Mouse (Mus musculus) neural tube, embryonic 12.5 days (tissue): ENCODE results near the gene Vps16. TPM values are rescaled to one million over a fixed set of nuclear protein-coding genes. Genes with fewer than 3 reads are reported as not detected.

Experiments
- ATAC-seq: fragments of 200-750 bp; cut with Nextera tagmentation; 2 replicates; pipeline ENCODE4 v1.8.0; 2017; ENCODE audit warnings: low read depth, mild to moderate bottlenecking, moderate TSS enrichment, moderate library complexity; ENCODE audit not compliant: low FRiP score
- H3K27ac ChIP-seq: fragments of 300-500 bp; sonication (generic); 2 replicates; pipeline ENCODE4 v1.5.1; 2016
- H3K27me3 ChIP-seq: fragments of 300-500 bp; sonication (generic); replicated peaks from 2 replicates; pipeline ENCODE4 v1.6.1; 2016; ENCODE audit warnings: mild to moderate bottlenecking
- H3K36me3 ChIP-seq: fragments of 300-500 bp; sonication (generic); 2 replicates; pipeline ENCODE4 v1.6.1; 2016; ENCODE audit warnings: mild to moderate bottlenecking
- H3K4me1 ChIP-seq: fragments of 300-500 bp; sonication (generic); 2 replicates; pipeline ENCODE4 v1.6.1; 2016
- H3K4me2 ChIP-seq: fragments of 300-500 bp; sonication (generic); replicated peaks from 2 replicates; pipeline ENCODE4 v1.6.1; 2016; ENCODE audit warnings: mild to moderate bottlenecking
- H3K4me3 ChIP-seq: fragments of 300-500 bp; sonication (generic); 2 replicates; pipeline ENCODE4 v1.5.1; 2016
- H3K9ac ChIP-seq: fragments of 300-500 bp; sonication (generic); 2 replicates; pipeline ENCODE4 v1.6.1; 2016; ENCODE audit warnings: mild to moderate bottlenecking
- H3K9me3 ChIP-seq: fragments of 300-500 bp; sonication (generic); 2 replicates; pipeline ENCODE4 v1.6.1; 2016; ENCODE audit warnings: mild to moderate bottlenecking
- WGBS: fragments of 180-500 bp; shearing (Covaris S2); methylation state at CpG from one replicate; pipeline ENCODE4 v1.1.7; 2016; 5-methylcytosine and 5-hydroxymethylcytosine counted together
- polyA plus RNA-seq: library from polyadenylated mRNA; unstranded; fragments of >200 nt; fragmentation: Nextera tagmentation; extraction: Ambion mirVana; gene quantifications from 2 replicates; pipeline ENCODE4 v1.2.1, GENCODE M21; 2016

Vps16 gene
- polyA plus RNA-seq: 104 and 120 TPM in 2 replicates

DNA sequence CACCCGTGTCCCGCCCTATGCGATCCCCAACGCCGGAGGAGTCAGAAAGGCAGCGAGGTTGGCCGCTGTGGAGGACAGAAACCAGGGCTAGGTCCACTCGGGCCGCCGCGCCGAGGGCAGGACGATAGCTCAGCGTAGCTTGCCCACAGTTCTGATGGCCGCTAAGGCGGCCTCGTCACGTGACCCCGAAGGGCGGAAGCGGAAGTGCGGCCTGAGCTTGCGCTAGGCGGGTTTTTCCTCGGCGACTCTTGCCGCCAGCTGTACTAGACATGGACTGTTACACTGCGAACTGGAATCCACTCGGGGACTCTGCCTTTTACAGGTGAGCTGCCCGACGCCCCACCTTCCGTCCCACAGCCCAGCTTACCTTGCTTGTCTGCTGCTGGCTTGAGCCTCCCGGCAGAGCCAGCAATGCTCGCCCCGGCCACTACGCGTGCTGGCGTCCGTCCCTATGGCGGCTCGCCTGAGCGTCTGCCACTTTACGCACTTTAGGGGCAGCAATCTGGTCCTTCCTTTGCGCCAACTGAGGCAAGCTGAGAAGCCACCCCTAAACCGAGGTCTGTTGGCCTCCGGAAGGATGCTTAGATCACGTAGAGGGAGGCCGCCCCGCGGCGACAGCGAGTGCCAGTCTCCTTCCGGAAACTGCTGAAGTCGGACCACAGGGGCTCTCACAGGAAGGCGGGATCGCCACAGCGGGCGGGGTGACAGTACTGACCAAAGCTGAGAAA lies at the start of gene Vps16, which contains the start of gene Pced1a:
TSS of gene Vps16 (plus strand) at position 214 of the 728 bp plus-strand sequence.
TSS of gene Pced1a (minus strand) at position 576 of the 728 bp plus-strand sequence.
- Histone ChIP-seq H3K9me3 (no peaks in the 10 kb centered on the region), H3K4me2 (peak within 1 kb of the TSS; percentile 72), H3K4me3 (peak within 1 kb of the TSS; percentile 76), H3K36me3 (no peaks in the 10 kb centered on the region), H3K9ac (peak within 1 kb of the TSS; percentile 77), H3K27ac (peak within 1 kb of the TSS; percentile 70), H3K27me3 (no peaks in the 10 kb centered on the region), H3K4me1 (peaks cover 22% of the 10 kb centered on the region)
- under 1% methylated on average over 58 of the region's 58 CpGs for WGBS
- peak; percentile 97 for ATAC-seq

DNA sequence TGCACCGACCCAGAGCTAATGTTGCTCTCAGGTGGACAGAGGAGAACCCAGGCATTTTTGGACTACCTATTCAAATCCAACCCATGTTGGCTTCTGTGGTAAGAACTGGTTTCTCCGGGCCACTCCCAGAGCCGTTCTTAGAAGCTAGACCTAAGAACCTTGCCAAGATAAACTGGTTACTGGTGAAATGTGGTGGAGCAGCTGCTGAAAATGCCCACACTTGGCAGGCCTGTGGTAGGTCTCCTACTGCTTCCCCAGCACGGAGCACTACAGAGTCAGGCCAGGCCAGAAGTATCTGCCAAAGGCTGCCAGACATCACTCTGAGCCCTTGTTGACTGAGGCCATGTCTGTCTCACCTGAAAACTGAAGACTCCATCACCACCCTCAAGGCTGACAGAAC lies 49.2 kb upstream of the Vps16 start:
- no peak overlapping the region for H3K4me2 ChIP-seq
- WGBS: 85% methylated on average over 4 of the region's 4 CpGs

DNA sequence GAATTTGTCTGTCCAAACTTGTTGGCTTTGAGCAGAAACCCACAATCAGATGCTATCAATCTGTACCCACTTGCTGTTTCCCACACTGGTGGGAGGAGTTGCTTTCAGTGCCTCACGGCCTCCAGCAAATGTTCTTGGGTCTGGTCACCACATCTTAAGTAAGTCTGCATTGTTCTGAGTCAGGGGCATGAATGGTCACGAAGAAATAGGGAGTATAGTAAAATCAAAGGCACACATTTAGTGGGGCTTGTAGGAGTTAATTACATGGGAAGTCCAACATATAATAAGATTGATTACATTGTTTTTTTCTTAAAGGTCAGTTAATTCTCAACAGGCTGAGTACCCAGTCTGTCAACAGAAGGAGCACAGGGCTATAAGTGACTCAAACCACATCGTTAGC lies 40.9 kb upstream of the Vps16 start:
- Histone ChIP-seq H3K4me2 (no peak overlapping the region), H3K4me1 (no peaks in the 10 kb centered on the region), H3K27ac (no peak overlapping the region), H3K9me3 (no peaks in the 10 kb centered on the region), H3K9ac (no peak overlapping the region), H3K4me3 (no peak overlapping the region), H3K27me3 (no peaks in the 10 kb centered on the region), H3K36me3 (no peaks in the 10 kb centered on the region)
- ATAC-seq: no peak
- 42% methylated on average over 3 of the region's 3 CpGs for WGBS

More for the DNA sequence above, 49.2 kb upstream of the Vps16 start:
- ATAC-seq: no peak
- H3K9me3 ChIP-seq: no peaks in the 10 kb centered on the region
- H3K9ac ChIP-seq: no peak overlapping the region
- no peaks in the 10 kb centered on the region for H3K4me1 ChIP-seq
- no peak overlapping the region for H3K4me3 ChIP-seq
- no peaks in the 10 kb centered on the region for H3K27me3 ChIP-seq
- no peaks in the 10 kb centered on the region for H3K36me3 ChIP-seq
- H3K27ac ChIP-seq: no peak overlapping the region

DNA sequence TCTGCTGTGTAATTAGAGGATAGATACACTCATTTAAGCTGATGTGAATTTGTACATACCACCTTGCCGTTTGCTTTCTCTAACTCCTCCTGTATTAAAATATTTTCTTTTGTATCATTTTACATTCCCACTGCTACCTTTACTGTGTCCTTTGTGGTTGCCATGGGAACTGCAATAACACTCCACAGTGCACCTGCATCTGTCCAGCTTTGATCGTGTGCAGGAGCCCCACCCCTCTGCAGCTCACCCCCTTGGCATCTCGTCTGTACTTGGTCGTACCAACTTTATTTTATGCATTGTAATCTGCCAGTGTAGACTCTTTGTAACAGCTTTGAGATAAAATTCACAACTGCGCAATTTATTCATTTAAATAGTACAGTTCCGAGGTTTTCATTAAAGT lies 40.2 kb upstream of the Vps16 start:
- Histone ChIP-seq H3K4me1 (no peaks in the 10 kb centered on the region), H3K27me3 (no peaks in the 10 kb centered on the region), H3K27ac (no peak overlapping the region), H3K36me3 (no peaks in the 10 kb centered on the region), H3K9me3 (no peaks in the 10 kb centered on the region), H3K4me3 (no peak overlapping the region), H3K9ac (no peak overlapping the region), H3K4me2 (no peak overlapping the region)
- no peak for ATAC-seq
- 76% methylated on average over 6 of the region's 6 CpGs for WGBS

DNA sequence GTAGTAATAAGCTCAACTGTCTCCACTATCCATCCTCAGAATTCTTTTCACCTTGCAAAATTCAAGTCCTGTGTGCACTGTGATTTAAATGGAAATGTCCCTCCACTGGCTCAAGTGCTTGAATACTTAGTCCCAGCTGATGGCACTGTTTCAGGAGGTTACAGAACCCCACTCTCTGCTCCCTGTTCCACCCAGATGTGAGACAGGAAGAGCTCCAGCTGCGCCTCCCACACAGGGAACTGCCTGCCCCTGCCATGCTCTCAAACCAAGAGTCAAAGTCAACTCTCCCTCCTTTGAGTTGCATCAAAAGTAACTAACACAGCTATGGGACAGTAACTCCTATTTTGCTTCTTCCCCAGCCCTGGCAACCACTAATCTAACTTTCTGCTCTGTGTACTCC lies 37.9 kb upstream of the Vps16 start:
- no peak for ATAC-seq
- Histone ChIP-seq H3K27ac (no peak overlapping the region), H3K4me1 (no peaks in the 10 kb centered on the region), H3K36me3 (peaks cover 4% of the 10 kb centered on the region; the same call in 1 of the 2 replicates), H3K9ac (no peak overlapping the region), H3K9me3 (no peaks in the 10 kb centered on the region), H3K4me3 (no peak overlapping the region), H3K27me3 (no peaks in the 10 kb centered on the region), H3K4me2 (no peak overlapping the region)
- WGBS: 67% methylated on average over 1 of the region's 1 CpGs

DNA sequence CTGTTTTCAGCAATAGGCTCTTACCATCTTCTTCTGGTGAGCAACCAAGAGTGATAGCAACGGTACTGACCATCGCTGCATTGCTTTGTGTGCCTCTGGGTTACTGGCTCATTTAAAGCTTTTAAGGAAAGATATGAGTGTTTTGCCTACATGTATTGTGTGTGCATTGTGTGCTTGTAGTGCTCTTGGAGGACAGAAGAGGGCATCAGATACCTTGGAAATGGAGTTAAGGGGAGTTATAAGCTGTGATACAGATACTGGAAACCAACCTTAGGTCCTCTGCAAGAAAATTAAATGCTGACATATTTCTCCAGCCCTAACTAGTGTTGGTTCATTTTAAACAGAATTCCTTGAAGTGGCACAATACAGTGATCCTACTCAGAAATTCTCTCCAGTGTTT lies 35.3 kb upstream of the Vps16 start:
- WGBS: 77% methylated on average over 2 of the region's 2 CpGs
- Histone ChIP-seq H3K4me1 (no peaks in the 10 kb centered on the region), H3K4me3 (no peak overlapping the region), H3K27me3 (no peaks in the 10 kb centered on the region), H3K4me2 (no peak overlapping the region), H3K9ac (no peak overlapping the region), H3K27ac (no peak overlapping the region), H3K36me3 (peaks cover 4% of the 10 kb centered on the region; the same call in 1 of the 2 replicates), H3K9me3 (no peaks in the 10 kb centered on the region)
- ATAC-seq: no peak

DNA sequence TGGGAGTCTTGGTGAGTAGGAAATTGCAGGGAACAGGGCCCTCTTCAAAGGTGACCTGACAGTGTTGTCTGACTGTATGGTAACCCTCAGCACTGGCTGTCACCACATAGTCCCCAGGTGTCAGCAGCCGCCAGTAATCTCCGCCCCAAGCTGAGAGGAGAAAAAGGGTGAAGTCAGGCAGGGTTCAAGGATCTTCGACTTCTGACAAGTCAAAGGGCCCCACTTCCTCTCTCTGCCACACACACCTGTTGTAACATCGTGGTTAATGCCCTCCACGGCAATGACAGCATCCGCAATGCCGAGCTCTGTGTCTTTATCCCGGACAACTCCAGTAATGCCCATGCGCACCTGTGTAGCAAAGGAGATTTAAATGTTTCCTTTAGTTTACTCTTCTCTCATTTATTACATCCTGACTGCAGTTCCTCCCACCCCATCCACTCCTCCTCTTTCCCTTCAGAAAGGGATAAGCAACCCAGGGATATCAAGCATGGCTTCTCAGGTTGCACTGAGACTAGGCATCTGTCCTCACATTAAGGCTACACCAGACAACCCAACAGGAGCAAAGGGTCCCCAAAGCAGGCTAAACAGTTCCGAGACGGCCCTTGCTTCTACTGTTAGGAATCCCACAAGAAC lies 33.0 kb upstream of the Vps16 start:
- Histone ChIP-seq H3K27ac (no peak overlapping the region), H3K36me3 (peaks cover 4% of the 10 kb centered on the region; the same call in 1 of the 2 replicates), H3K4me1 (no peaks in the 10 kb centered on the region), H3K9me3 (no peaks in the 10 kb centered on the region), H3K9ac (no peak overlapping the region), H3K4me3 (no peak overlapping the region), H3K4me2 (no peak overlapping the region), H3K27me3 (no peaks in the 10 kb centered on the region)
- no peak for ATAC-seq
- WGBS: 85% methylated on average over 11 of the region's 11 CpGs

DNA sequence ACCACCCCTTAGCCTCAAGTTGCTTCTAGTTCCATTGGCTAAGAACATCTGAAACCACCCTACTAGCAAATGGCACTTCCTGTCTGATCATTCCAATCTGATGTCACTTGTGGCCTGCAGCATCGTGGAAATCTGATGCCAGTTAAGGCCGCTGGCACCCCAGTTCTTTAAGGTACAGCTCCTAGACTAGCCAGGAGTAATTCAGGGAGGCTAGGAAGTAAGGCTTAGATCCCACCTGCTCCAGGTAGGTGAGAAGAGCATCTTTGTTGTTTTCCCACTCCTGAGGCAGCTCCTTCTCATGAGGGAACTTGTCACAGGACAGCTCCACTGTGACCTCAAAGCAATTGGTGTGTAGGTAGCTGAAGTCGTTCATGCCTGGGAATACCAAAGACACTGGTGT lies 31.3 kb upstream of the Vps16 start:
- ATAC-seq: no peak
- Histone ChIP-seq H3K9ac (no peak overlapping the region), H3K27me3 (0 out of 2 replicates have a peak, but pooled peaks cover under 1% of the 10 kb centered on the region), H3K27ac (no peak overlapping the region), H3K4me1 (peaks cover 13% of the 10 kb centered on the region), H3K4me2 (no peak overlapping the region), H3K4me3 (no peak overlapping the region), H3K36me3 (peaks cover 4% of the 10 kb centered on the region; the same call in 1 of the 2 replicates), H3K9me3 (no peaks in the 10 kb centered on the region)
- 91% methylated on average over 3 of the region's 3 CpGs for WGBS

DNA sequence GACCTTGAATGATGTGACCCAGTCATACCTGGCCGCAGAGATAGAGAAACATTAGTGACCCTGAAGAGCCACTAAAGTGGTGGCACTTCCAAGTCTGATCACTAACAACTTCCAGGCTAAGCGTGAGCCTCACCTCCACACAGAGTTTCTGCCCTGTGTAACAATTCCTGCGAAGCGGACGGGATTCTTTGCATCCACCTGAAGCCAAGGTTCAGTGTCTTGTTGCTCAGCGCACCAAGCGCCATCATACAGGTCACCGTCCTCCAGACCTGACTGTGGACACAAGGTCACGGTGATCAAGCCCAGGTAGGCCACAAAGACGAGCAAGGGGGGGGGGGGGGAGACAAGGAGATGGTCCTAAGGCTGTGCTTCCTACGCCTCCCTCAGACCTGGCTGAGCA lies 28.4 kb upstream of the Vps16 start:
- Histone ChIP-seq H3K4me2 (no peak overlapping the region), H3K9me3 (no peaks in the 10 kb centered on the region), H3K36me3 (peaks cover 2% of the 10 kb centered on the region; the same call in 1 of the 2 replicates), H3K4me1 (peaks cover 15% of the 10 kb centered on the region), H3K4me3 (no peak overlapping the region), H3K27ac (no peak overlapping the region), H3K27me3 (peaks cover 7% of the 10 kb centered on the region; the same call in 1 of the 2 replicates), H3K9ac (no peak overlapping the region)
- ATAC-seq: no peak
- 93% methylated on average over 11 of the region's 11 CpGs for WGBS

DNA sequence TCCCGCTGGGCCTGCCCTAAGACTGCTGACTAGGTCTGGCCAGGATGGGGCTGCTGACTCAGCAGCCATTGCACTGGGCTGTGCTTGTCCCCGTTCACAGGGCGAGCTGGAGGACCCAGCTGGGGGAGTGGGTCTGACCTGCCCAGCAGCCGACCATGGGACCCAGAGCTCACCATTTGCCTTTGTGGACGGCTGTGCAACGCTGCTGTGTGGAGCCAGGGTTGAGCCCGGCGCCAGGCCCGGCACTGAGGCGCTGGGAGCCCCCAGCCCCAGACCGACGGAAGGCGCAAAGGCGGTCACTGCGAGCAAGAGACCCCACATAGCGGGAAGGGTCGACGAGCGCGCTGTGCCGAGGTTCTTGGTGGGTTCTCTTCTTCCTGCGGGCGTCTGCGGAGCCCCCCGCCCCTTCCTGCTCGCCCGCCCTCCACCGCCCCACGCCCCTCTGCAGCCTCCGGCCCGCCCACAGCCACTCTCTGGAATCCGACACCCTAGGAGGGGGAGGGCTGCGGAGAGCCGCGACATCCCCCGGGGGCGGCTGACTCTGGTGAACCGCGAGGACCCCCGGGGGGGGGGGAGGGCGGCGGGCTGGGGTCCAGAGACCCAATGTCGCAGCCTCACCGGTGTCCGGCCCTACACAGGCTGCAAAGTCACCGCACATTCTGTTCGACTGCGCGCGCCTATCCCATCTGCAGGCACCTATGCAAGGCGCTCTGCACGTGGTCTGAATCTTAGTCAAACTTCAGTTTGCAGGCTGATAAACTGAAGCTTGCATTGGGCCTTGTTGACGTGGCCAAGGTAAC lies 26.8 kb upstream of the Vps16 start, which contains the start of gene Cpxm1:
TSS of gene Cpxm1 (minus strand) at position 389 of the 800 bp plus-strand sequence.
- peaks cover 7% of the 10 kb centered on the region; the same call in 1 of the 2 replicates for H3K27me3 ChIP-seq
- peak; percentile 88 for ATAC-seq
- H3K4me3 ChIP-seq: peak within 1 kb of the TSS; percentile 58
- H3K9me3 ChIP-seq: no peaks in the 10 kb centered on the region
- peak within 1 kb of the TSS; percentile 69 for H3K9ac ChIP-seq
- H3K36me3 ChIP-seq: no peaks in the 10 kb centered on the region
- H3K27ac ChIP-seq: 0 out of 2 replicates have a peak within 1 kb of the TSS, but pooled peaks have one; percentile 17
- peak within 1 kb of the TSS; percentile 96 for H3K4me2 ChIP-seq
- peaks cover 15% of the 10 kb centered on the region for H3K4me1 ChIP-seq
- WGBS: 2% methylated on average over 51 of the region's 53 CpGs

DNA sequence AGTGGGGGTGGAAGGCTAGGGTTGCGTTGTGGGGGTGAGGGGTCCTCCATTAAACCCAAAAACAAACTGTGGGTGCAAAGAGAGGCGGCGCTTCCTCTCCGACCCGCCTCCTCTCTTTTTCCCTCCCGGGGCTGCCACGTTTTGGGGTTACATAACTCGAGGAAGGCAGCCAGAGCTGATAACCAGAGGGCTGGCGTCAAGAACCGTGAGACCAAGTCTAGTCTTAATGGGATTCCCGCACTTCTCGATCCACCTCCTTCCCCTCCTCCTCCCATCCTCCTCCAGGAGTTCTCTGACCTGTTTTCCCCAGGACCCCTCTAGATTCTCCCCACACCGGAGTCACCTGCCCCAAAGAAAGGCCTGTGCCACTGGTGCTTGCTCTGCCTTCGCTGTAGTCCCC lies 26.0 kb upstream of the Vps16 start:
- Histone ChIP-seq H3K9ac (no peak overlapping the region), H3K4me3 (peak overlapping the region; percentile 58), H3K36me3 (no peaks in the 10 kb centered on the region), H3K4me2 (peak overlapping the region; percentile 96), H3K4me1 (peaks cover 15% of the 10 kb centered on the region), H3K27me3 (peaks cover 7% of the 10 kb centered on the region; the same call in 1 of the 2 replicates), H3K27ac (no peak overlapping the region), H3K9me3 (no peaks in the 10 kb centered on the region)
- ATAC-seq: no peak
- WGBS: 16% methylated on average over 14 of the region's 14 CpGs

DNA sequence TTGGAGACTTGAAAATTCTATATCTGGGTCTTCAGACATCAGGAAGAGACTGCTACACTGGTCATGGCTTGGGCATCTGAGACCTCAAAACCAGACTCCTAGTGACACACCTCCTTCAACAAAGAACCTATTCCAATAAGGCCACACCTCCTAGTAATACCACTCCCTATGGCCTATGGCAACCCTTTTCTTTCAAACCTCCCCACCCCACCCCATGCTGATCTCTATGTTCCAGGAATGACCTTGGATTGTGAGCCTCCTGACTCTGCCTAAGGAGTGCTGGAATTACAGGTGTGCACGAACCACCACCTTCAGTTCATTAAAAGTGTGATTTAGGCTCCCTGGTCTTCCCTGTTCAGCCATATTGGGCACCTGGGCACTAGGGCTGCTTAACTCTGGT lies 24.1 kb upstream of the Vps16 start:
- ATAC-seq: no peak
- Histone ChIP-seq H3K4me2 (no peak overlapping the region), H3K27ac (no peak overlapping the region), H3K9ac (no peak overlapping the region), H3K4me3 (no peak overlapping the region), H3K36me3 (no peaks in the 10 kb centered on the region), H3K27me3 (peaks cover 7% of the 10 kb centered on the region; the same call in 1 of the 2 replicates), H3K4me1 (peaks cover 15% of the 10 kb centered on the region), H3K9me3 (no peaks in the 10 kb centered on the region)
- 95% methylated on average over 1 of the region's 1 CpGs for WGBS
